Comparison of ENCODE assay signal across 13 mouse cellular contexts in the genomic region with DNA sequence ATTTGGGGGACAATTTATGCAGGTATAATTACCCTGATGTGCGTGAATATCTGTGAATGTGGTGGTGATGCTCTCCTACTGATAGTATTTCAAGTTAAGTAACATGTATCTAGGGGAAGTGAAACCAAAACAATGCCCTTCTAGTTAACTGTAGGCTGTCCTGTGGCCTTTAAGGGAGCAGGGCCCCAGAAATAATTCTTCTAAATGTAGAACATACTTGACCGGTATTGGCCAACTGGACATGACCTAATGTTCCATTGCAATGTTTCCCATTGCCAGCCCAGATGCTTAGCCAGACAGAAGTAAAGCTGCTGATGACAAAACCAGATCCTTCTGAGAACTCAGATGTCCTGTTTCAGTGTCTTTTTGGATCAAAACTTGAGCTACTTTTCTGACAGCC. TPM values are rescaled to one million over a fixed set of nuclear protein-coding genes. Genes with fewer than 3 reads are reported as not detected.
A peak's percentile ranks its signal among the peaks of the same experiment; 100 is the strongest.
DNase-seq lines count a peak whose midpoint lies in the region.
"Had no signal": no experiment of that assay in that cellular context is flagged by ENCODE, and none has a peak within 500 bp of the region (broad histone marks: within the 10 kb centered on the region; RNA-seq: fewer than 3 reads in every experiment).

No protein-coding gene starts in this region.

- H3K79me2 ChIP-seq in macrophage (ENCODE audit: inconsistent target), result no peaks in the 10 kb centered on the region

- 4% methylated on average over 2 of the region's 2 CpGs for WGBS in macrophage (ENCODE audit: missing documents)

- DNase-seq in adrenal gland, adult 2 months, result peak; percentile 41
- DNase-seq in adrenal gland, postnatal 4 days (ENCODE audit: low spot score in 2 of 2), result no peak
- peak; percentile 7 to 17 for DNase-seq in kidney, adult 8-10 months
- no peak for DNase-seq in kidney, postnatal 4 days
- peak; percentile 34 for DNase-seq in NIH3T3 (ENCODE audit: low read depth)
- no peak for DNase-seq in embryo, embryonic 9.5 days (ENCODE audit: extremely low spot score)
- no peak for DNase-seq in urinary bladder, postnatal 25 days (ENCODE audit: low spot score)
- DNase-seq: cerebellum, postnatal 10 days; kidney, postnatal 25 days; right cerebral cortex, postnatal 14 days had no signal

- H3K36me3 ChIP-seq in macrophage (ENCODE audit: inconsistent target), result no peaks in the 10 kb centered on the region
- H3K36me3 ChIP-seq: limb, embryonic 10.5 days had no signal

- peak overlapping the region; percentile 65 for H3K27ac ChIP-seq in macrophage
- H3K27ac ChIP-seq: hindbrain, embryonic 14.5 days; limb, embryonic 10.5 days had no signal

- H3K4me3 ChIP-seq in macrophage (ENCODE audit: inconsistent target), result no peak overlapping the region
- H3K4me3 ChIP-seq: limb, embryonic 10.5 days had no signal

RNA-seq across cellular contexts. Expression of gene Gsap, which starts 54.9 kb away (rescaled TPM):
- 1 to 10 TPM; 3.9 to 5.9 TPM for total RNA-seq in adrenal gland, adult 2 months (2021)
- 0.48 and 0.62 TPM in 2 replicates for polyA plus RNA-seq in adrenal gland, adult 2 months (2012; rRNA removed)
- 1 to 10 TPM; 6.6 TPM for total RNA-seq in adrenal gland, postnatal 4 days (2021)
- 100 to 1,000 TPM in 21 of 26 experiments, 10 to 100 TPM in 5; 66.6 to 682 (median 239) TPM for total RNA-seq in macrophage (2018; cell fraction: chromatin; rRNA removed)
- 10 to 100 TPM in 17 of 26 experiments, 1 to 10 TPM in 9; 5.9 to 25.9 (median 13.4) TPM for total RNA-seq in macrophage (2018; cell fraction: cytosol; rRNA removed)
- 100 to 1,000 TPM in 21 of 26 experiments, 10 to 100 TPM in 5; 51.4 to 366 (median 145) TPM for total RNA-seq in macrophage (2018; cell fraction: nucleus; rRNA removed)
- polyA plus RNA-seq in macrophage (2018), result 7.7 to 9.7 TPM (median 9.5 TPM) in 3 replicates

Comparison
In these comparisons a context has a peak if more than half of its experiments do, and no peak if none do; other contexts are left out.
1. DNase-seq: peak in adrenal gland, adult 2 months (single experiment), kidney, adult 8-10 months (2 of 2) and NIH3T3 (single experiment); none in adrenal gland, postnatal 4 days (0 of 2), kidney, postnatal 4 days (0 of 2), embryo, embryonic 9.5 days (single experiment) and urinary bladder, postnatal 25 days (single experiment).